Mouse (Mus musculus) kidney, postnatal 36 days (tissue): ENCODE results near the gene Slc38a10.

ENCODE experiments used
- DNase-seq, 2 experiments: peaks; one replicate each; pipeline ENCODE4 v3.0.0; 2021 to 2022; ENCODE audit warnings: mixed read lengths in 2 of 2

The Slc38a10 gene

DNA sequence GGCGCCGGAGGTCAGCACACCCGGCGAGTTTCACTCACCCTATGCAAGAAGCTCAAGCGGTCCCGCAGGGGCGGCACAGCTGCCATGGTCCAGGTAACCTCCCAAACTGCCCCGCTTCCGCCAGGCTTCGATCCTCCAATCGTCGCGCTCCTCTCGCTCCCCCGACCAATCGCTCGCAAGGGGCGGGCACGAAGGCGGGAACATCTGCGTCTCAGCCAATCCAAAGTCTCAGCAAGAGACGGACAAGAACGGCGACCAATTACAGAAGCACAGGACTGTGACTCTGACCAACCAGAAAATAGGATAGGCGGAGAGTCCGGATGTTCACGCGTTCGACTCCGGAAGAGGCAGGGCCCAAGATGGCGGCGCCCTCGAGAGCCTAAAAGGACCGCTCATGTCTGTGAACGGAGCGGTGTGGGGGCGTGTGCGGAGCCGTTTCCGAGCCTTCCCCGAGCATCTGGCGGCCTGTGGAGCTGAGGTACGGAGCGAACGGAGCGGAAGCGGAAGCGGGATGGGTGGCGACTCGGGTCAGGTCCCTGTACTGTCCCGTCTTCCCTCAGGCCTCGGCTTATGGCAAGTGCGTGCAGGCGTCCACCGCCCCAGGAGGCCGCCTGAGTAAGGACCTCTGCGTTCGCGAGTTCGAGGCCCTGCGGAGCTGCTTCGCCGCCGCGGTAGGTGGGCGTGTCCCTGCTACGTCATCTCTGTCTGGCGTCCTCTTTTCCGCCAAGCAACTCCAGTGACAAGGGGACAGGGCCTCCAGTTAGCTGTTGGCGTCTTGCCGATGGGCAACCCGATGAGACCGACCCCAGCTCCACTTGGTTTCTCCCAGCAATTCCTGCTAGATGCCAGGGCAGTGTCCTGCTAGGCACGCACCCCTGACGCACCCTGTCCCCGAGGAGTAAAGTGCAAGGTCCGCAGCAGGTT is 52.3 kb downstream of the Slc38a10 start, which contains the start of the genes Tepsin and Ndufaf8:
Gene Tepsin, minus strand, starts transcription at position 144 of the 924 bp plus-strand sequence.
Gene Ndufaf8, plus strand, starts transcription at position 341 of the 924 bp plus-strand sequence.
- peak; percentile 95 to 97 for DNase-seq

DNA sequence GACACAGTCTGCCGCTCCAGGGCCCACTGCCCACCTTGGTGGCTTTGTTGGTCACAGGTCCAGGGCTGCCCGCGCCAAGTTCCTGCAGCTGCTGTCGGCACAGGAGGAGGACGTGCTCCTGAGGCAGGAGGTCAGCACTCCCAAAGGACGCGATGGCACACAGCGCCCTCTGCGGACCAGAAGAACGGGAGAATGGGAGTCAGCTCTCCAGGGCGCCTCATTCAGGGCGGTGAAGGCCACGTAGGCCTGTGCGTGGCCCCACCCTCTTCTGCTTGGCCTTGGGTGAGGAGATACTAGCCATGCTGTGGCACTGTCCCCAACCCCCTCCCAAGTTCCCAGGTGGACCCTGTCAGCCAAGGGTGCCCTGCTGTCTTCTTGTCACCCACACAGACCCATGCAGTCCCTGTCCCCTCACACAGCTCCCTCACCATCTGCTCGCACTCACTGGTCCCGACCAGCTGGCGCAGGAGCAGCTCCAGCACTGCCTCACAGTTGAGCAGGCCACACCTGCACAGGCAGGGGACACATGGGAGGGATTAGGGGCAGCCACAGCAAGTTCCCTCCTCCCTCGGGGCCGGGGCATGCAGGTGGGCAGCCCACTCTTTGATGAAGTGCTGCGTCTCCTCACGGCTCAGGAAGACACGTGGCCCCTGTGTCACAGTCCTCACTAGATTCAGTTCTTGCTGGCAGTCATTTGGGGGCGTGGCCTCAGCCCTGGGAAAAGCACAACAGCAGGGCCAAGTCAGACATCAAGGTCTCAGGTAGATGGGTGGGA is 58.1 kb downstream of the Slc38a10 start:
- DNase-seq: no peak

DNA sequence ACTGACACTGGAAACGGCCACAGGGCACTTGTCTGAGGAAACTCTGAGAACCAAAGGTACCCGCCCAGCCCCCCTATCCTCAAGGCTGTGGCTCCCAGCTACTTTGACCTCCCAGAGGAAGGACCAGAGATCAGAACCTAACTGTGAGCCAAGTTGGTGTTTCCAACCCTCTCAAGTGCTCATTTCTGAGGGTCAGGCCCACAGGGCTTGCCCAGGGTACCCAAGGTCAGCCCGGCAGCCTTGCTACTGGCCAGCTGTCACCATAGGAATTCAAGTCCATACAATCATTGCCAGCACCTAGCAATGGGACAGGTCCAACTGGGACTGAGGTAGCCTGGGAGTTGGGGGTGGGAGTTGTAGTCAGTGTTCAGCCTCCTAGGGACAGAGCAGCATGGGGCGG is 60.5 kb downstream of the Slc38a10 start:
- no peak for DNase-seq

DNA sequence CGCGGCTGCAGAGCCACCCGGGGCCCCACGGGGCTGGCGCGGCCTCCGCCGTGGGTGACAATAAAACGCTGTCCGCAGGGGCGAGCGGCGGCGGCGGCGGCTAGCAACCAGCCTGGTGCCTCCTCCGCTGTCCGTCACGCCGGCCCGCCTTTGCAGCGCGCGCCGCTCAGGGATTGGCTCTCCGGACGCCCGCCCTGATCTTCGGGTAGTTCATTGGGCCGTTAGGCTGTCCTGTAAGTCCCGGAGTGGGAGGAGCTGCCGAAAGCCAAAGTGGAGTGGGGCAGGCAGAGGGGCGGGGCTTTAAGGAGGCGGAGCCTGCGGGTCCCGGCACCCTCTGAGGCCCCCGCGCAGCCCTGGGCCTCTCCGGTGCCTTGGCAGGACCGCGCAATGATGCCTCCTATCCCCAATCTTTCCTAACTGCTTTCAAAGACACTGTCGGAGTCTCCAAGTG is 64.4 kb downstream of the Slc38a10 start, which contains the start of gene Cep131:
Gene Cep131, minus strand, starts transcription at position 126 of the 451 bp plus-strand sequence.
- peak; percentile 99 for DNase-seq

DNA sequence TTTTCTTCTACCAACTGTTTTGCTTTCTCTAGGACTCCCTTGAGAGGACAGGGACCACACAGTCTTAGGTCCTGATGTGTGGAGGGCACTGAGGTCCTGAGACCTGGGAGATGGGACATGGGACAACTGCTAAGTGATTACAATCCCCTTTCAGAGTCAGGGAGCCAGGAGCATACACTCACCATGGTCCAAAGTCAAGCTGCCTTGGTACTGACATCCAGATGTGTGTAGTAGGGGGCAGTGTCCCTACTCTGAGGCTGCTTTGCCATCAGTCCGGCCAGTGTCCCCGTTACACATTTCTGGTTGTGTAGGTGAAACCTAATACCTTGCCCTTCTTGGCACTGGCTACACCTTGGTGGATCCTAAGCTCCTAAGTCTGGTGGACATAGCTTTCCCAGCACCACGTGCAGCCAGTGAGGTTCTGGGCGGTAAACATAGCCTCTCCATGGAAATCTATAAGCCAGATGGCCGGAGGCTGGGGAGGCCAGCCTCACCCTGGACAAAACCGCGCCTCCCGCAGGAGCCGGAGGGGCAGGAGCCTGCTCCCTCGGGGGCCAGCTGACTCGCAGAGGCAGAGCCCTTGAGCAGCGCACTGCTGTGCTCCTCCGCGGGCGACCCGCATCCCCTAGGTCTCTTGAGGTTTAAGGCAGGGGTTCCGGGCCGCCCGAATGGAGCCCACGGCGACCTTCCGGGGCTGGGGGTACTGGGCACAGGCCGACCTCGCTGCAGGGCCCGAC is 65.1 kb downstream of the Slc38a10 start:
- DNase-seq: peak in 1 of 2 experiments; percentile 47

DNA sequence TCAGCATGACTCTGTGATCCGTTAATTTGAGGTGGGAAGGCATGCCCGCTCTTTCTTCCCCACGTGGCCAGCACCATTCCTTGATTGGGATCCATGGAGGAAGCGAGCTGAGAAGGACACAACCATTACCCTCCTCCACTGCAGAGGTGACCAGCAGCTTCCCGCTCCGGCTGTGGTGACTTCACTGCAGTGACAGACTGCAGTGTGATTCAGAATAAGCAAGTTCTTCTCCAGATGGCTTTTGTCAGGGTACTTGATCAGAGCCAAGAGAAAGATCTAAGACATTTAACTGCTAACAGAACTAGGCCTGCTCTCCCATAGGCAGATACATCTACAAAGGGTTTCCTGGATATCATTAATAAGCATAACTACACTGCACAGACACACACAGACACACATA is 70.9 kb downstream of the Slc38a10 start:
- no peak for DNase-seq

DNA sequence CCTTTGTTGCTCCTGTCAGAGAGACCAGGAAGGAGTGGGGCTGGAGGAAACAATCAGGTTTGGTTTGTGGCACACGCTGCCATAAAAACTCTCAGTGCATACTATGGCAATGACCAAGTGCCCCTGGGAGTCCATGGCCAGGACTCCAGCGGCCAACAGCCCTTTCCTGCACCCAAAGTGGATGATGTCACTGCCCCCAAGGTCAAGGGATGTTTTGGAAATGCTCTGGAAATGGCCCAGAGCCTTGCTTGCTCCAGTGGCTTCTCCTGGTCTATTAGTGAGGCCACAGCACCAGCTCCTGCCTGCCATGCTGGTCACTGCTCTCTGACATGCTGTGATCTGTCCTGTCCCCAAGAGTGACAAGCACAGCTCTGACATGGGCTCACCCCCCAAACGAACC is 75.0 kb downstream of the Slc38a10 start:
- DNase-seq: no peak

DNA sequence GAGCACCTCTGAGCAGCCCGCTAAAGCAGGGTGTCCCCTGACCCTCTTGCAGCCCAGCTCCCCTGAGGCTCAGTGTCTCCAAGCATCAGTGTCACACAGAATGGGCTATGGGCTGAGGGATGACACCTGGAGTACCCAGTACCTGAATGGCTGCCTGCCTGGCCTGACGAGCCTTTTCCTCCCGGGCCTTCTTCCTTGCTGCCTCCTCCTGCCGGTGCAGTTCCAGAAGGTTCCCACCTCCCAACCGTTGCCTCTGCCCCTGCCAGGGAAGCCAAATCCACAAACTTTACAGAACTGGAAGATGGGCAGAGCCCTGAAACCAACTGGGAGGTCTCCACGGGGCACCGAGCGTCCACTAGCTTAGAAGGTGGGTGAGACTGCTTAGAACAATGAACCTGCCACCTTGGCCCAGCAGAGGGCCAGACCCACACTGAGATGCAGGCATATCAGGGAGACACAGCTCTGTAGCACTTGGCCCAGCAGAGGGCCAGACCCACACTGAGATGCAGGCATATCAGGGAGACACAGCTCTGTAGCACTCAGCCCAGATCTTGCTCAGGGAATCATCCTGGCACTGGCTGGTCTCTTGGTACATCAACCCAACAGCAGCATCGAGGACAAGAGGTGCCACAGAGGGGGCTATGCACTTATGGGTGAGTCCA is 78.0 kb downstream of the Slc38a10 start:
- no peak for DNase-seq

DNA sequence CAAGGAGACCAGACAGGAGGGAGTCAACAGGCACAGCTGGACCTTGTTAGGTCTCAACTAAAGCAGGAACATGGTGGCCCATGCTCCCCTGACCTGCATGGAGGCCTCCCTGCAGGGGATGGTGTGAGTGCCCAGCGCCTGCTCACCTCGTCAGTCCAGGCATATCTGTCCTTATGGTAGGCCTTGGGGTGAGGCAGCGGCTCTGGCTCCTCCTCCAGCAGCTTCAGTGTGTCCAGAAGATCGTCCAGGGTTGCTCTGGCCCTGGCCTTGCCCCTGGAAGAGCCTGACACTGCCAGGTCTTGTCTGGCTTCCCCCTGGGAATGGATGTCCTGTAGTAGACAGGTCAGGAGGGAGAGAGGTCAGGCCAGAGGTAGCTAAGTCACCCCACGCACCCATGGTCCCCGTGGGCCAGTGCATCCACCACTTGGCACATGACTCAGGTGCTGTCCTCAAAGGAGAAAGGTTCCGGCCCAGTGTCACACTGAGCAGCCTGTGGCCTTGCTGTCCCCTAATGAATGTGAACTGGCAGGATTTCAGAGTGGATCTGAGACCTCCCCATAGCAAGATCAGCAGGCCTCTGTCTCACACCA is 79.3 kb downstream of the Slc38a10 start:
- no peak for DNase-seq

DNA sequence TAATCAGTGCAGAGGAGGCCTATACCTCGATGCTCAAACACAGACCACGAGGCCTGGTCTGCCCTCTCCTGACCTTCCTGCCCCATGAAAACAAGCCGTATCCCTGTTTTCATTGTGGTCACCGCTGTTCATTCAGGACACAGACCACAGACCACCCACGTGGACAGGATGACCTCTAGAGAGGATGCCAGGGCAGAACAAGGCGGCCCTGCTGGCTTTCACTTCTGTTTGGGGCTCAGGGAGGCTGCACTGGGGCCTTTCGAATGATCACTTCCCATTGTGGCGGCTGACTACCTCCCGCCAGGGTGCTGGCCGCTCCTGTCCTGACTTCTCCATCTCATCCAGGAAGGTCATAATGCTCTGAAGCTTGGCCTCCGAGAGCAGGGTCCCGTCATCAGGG is 80.1 kb downstream of the Slc38a10 start:
- DNase-seq: no peak

DNA sequence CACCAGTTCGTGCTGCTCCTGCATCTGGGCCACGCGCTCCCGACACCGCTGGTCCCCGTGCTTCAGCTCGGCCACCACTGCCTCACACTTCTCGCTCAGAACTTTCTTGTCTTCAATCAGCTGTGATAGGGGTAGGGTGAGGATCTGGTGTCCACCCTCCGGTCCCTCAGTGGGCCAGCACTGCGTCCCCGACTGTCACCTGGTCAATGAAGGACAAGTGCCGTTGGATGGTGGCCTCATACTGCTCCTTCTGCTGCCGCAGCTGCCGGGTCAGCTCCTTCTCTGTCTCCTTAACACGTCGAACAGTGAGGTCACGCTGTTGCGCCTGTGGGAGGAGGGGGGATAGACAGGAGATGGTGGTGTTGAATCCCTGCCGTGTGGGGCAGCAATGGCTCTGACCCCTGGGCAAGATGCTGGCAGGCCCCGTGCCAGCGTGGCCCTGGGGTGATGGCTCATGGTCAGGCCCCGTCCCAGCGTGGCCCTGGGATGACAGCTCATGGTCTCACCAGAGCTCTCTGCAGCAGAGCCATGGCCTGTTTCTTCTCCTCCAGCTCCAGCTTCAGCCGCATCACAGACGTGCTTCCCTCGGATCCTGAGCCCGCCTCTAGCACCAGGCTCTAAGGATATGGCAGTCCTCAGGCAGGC is 80.7 kb downstream of the Slc38a10 start:
- DNase-seq: no peak

DNA sequence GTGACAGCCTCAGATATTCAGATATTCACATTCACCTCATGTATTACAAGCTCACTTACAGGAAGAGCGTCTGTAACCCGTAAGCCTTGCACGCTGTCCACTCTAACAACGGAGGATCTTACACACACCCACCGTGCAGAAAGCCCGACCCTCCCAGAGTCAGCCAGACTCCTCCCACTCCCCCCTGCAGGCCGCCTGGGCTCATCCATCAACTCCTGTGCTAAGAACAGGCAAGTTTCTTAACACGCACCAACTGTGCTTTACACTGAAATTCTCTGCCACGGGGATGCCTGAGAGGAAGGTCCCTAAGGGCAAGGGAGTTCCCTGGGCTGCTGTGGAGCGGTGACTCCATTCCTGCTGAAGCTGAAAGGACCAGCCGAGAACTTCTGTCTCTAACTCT is 81.9 kb downstream of the Slc38a10 start:
- no peak for DNase-seq

DNA sequence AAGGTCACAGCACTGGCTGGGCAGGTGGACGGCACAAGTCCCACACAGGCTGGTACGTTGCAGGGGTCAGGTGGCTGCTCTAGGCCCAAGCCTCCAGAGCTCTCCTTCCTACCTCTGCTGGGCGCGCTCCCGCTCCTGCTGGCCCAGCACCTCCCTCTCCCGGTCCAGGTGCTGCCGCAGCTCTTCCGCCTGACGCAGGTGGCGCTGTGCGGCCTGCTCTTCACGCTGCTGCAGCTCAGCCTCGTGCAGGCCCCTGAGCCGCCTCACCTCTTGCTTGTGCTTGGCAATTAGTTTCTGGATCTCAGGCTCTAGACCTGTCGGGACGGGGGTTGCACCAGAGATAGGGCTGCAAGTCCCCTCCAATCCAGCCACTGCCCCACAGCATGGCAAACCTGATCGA is 83.3 kb downstream of the Slc38a10 start:
- DNase-seq: no peak

DNA sequence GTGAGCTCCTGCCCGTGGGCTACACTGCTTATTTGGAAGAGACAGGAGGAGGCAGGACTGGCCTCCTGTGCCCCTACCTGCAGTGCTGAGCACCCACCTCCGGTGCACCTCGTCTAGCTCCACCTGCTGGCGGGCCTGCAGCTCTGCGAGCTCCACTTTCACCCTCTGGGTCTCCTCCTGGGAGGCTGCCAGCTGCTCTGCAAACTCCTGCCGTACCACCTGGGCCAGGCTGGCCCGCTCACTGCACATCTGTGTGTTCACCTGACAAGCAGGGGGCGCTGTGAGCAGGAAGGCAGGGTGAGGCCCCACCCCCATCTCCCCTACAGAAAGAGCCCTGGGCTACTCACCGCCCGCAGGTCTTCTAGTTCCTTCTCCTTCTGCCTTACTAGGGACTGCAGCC is 85.9 kb downstream of the Slc38a10 start:
- peak; percentile 61 to 84 for DNase-seq

DNA sequence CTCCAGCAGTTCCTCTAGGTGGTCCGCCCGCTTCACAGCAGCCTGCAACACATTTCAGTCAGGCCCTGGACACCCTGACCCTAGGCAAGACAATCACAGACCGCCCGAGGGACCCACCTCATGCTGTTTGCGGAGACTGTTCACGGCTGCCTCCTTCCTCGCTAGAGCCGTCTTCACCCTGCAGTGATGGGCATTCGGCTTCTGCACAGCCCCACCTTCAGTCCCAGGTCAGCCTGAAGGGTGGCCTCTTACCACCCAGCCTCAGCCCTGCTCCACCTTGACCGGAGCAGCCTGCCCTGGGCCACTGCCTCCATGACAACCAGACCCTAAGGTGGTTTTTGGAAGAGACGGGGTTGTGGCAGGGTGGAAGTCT is 86.5 kb downstream of the Slc38a10 start:
- DNase-seq: no peak

DNA sequence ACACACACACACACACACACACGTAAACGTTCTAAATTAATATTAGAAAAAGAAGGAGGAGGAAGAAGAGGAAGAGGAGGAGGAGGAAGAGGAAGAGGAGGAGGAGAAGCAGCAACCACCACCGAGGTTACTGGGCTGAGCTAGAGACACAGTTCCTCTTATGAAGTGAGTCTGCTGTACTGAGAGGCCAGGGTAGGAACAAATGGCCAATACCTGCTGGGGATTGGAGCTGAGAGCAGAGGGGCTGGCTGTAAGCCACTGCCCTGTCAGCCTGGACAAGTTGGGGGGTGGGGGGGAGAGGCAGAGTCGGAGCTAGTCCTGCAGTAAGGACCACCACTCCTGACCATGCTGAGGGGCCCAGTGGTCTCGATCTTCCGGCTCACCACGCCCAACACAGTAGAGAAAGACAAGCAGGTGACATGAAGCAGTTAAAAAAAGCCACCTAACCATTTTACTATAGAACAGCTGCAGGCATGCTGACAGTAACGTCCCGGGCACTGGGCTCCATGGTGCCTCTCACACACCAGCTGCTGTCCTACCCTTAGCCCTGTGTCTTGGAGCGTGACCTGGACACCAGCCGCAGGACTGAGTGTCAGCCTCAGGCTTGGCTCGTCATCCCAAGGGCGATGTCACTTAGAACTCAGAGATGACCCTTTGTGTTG is 87.0 kb downstream of the Slc38a10 start:
- no peak for DNase-seq

DNA sequence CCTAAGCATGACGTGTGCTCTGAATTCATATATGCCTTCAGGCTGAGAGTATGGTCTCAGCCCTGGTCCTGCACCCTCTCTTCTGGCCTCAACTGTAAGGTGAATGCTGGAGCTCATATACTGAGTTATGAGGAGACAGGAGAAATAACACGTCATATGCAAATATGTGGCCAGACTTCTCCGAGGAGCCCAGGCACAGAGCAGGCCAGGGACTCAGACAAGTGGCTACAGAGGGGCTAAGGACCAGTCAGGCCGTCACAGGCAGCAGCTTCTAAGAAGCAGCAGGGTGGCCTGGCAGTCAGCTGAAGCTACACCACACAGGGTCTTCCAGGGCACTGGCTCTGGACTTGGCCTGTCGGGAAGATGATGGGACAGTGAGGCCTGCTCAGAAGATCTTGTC is 87.8 kb downstream of the Slc38a10 start:
- no peak for DNase-seq

DNA sequence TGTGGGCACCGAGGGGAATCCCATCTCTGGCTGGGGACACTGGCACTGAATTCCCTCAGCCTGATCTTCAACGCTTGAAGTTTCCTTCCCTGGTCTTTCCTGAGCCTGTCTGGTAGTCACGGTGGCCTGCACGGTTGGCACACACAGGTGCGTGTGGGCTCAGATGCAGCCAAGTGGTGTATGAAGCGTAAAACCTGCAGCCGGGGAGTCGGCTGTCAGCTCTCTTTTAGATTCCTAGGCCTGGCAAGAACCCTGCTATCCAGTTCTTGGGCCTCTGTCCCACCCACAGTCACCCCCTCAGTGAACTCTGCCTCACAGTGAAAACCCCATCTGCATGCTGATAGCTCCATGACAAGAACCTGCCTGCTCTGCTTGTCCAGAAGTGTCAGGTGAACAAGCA is 90.5 kb downstream of the Slc38a10 start:
- DNase-seq: no peak

DNA sequence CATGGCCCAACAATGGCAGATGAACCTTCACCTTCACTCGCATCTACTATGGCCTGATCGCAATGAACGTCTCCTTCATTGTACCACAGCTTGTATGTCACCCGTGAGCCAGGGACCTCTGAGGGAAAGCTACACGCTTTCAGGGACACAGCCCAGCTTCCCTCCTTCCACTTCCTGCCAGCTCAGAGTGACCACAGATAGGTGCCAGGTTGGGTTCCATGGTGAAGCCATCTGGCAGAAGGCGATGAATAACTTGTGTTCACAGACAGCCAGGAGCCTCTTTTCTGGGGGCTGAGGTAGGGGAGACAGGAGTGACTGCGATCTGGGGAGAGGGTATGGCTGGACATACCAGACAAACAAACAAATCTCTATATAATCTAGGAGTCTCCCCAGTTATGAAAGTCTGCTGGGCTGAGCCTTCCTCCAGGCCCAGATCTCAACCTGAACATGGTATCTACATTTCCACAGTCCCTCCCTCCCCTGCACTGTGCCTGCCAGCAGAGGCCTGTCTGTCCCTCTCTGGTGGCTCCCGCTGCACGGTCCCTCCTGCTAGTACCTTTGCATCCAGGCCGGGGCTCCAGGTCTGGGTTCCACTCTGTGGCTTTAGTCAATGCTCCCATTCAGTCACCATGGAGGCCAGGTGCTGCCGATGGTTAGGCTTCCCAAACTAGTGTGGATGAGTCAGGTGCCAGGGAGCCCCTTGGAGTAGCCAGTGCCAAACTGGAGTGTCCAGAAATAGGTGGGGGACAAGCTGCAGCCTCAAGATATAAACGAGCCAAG is 95.0 kb downstream of the Slc38a10 start:
- DNase-seq: no peak
